Mouse (Mus musculus) MEL (cell line): ENCODE results near the gene Pcif1.

ENCODE experiments used
- BHLHE40 ChIP-seq: IDR thresholded peaks from 2 replicates; pipeline ENCODE4 v1.6.1; 2012; ENCODE audit warnings: low read depth, mild to moderate bottlenecking, inconsistent platforms, low read length, improper control_type of control experiment, borderline replicate concordance
- CTCF ChIP-seq, 3 experiments: IDR thresholded peaks in 2 of 3; conservative IDR thresholded peaks in 1 of 3; 2 replicates each; pipeline ENCODE4 v1.5.1; 2011 to 2012; ENCODE audit warnings: low read length in 3 of 3, low read depth in 2 of 3, mild to moderate bottlenecking in 2 of 3, improper control_type of control experiment in 1 of 3, inconsistent platforms in 1 of 3, mixed read lengths in 1 of 3, moderate library complexity in 1 of 3; ENCODE audit not compliant: control insufficient read depth in 1 of 3, insufficient read depth in 1 of 3, poor library complexity in 1 of 3, severe bottlenecking in 1 of 3
- E2F4 ChIP-seq: IDR thresholded peaks from 2 replicates; pipeline ENCODE4 v1.6.1; 2011; ENCODE audit warnings: low read depth, low read length, improper control_type of control experiment, borderline replicate concordance
- MEF2A ChIP-seq: IDR thresholded peaks from 2 replicates; pipeline ENCODE4 v1.6.1; 2014; ENCODE audit warnings: low read depth, mild to moderate bottlenecking, inconsistent platforms, low read length, improper control_type of control experiment; ENCODE audit not compliant: poor library complexity, insufficient replicate concordance, severe bottlenecking; ENCODE audit errors: extremely low read depth
- NRF1 ChIP-seq: IDR thresholded peaks from 2 replicates; pipeline ENCODE4 v1.6.1; 2014; ENCODE audit warnings: low read depth, mild to moderate bottlenecking, inconsistent platforms, low read length, improper control_type of control experiment, moderate library complexity; ENCODE audit not compliant: poor library complexity, insufficient read depth, severe bottlenecking
- POLR2A ChIP-seq, 2 experiments: IDR thresholded peaks; 2 replicates each; pipeline ENCODE4 v1.6.1; 2011 to 2012; ENCODE audit warnings: low read length in 2 of 2, mild to moderate bottlenecking in 2 of 2, control low read depth in 1 of 2, improper control_type of control experiment in 1 of 2, low read depth in 1 of 2, moderate library complexity in 1 of 2; ENCODE audit not compliant: control insufficient read depth in 1 of 2, insufficient read depth in 1 of 2, poor library complexity in 1 of 2
- POLR2AphosphoS2 ChIP-seq: IDR thresholded peaks from 2 replicates; pipeline ENCODE4 v1.6.1; 2011; ENCODE audit warnings: low read length, improper control_type of control experiment
- RCOR1 ChIP-seq: IDR thresholded peaks from 2 replicates; pipeline ENCODE4 v1.6.1; 2012; ENCODE audit warnings: low read depth, mild to moderate bottlenecking, inconsistent platforms, low read length, improper control_type of control experiment
- TAL1 ChIP-seq: IDR thresholded peaks from 2 replicates; pipeline ENCODE4 v1.6.1; 2012; ENCODE audit warnings: mild to moderate bottlenecking, inconsistent platforms, low read length, moderate library complexity, mixed read lengths
- USF2 ChIP-seq, 2 experiments: IDR thresholded peaks; 2 replicates each; pipeline ENCODE4 v1.6.1; 2011 to 2012; ENCODE audit warnings: improper control_type of control experiment in 2 of 2, low read length in 2 of 2, borderline replicate concordance in 1 of 2, inconsistent platforms in 1 of 2, low read depth in 1 of 2, mild to moderate bottlenecking in 1 of 2; ENCODE audit not compliant: insufficient read depth in 1 of 2

DNA sequence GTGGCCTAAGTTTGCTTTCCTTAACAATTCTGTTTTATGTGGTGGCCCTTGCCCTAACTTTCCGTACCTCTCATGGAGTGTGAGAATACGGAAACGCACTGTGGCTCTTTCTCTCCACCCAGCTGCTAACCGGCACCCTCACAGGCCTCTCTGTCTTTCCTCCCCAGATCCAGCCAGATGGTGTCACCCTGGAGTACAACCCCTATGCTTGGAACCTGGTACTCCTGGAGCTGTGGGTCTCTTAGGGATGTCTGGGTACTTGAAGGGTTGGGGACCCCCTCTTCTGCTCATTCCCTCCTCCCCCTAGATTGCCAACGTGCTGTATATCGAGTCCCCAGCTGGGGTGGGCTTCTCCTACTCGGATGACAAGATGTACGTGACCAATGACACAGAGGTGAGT, 44.6 kb upstream of the Pcif1 start:
- TF ChIP-seq CTCF (IDR thresholded peaks at IDR 0.05 in 2 of 3, conservative IDR thresholded peaks at IDR 0.05 in 1 of 3; ENCODE audit: control insufficient read depth in 1 of 3, insufficient read depth in 1 of 3, low read depth in 2 of 3, low read length in 3 of 3, poor library complexity in 1 of 3, severe bottlenecking in 1 of 3) (peak in 2 of 3 experiments; percentile 18 to 20; a peak in 3 of 6 replicates), E2F4 (no peak), POLR2AphosphoS2 (no peak), BHLHE40 (no peak), USF2 (IDR thresholded peaks at IDR 0.05; ENCODE audit: borderline replicate concordance in 1 of 2, insufficient read depth in 1 of 2, low read depth in 1 of 2, low read length in 2 of 2) (no peak), RCOR1 (no peak), MEF2A (no peak), POLR2A (IDR thresholded peaks at IDR 0.05; ENCODE audit: control insufficient read depth in 1 of 2, insufficient read depth in 1 of 2, low read depth in 1 of 2, low read length in 2 of 2, poor library complexity in 1 of 2) (no peak; a peak in 1 of 4 replicates), TAL1 (no peak), NRF1 (no peak)
